Mouse (Mus musculus): ENCODE measurements around the gene Gck.

DNA sequence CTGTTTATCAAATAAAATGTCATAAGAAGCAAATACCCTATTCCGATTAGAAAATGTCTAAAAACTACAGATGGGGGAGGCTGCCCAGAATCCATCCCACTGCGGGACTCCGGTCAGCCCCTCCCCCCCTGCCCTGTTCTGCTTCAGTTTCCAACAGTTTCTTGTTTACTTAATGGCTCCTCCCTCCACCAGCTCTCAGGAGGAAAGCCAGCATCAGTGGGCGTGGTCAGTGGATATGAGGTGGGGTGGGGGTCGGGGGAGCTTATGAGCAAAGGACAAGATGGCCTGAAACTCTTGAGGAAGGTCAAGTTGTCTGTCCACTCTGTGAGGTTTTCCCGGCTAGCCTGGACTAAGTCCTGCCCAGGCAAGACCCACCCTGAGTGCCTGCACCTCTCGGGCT, 23.3 kb upstream of the Gck start:
- TF ChIP-seq POLR2A (IDR thresholded peaks at IDR 0.05; ENCODE audit: insufficient read depth, low read depth, low read length) (no peak), CTCF (IDR thresholded peaks at IDR 0.05; ENCODE audit: insufficient read depth, low read depth, low read length) (no peak)
